Mouse (Mus musculus) large intestine, adult 2 months (tissue): ENCODE results near the gene Mmel1. TPM values are rescaled to one million over a fixed set of nuclear protein-coding genes. Genes with fewer than 3 reads are reported as not detected.

ENCODE experiments used
- DNase-seq: peaks from one replicate; pipeline ENCODE4 v3.0.0-alpha.2; 2012; ENCODE audit warnings: low read depth, low spot score
- WGBS: fragments of 180-500 bp; shearing (Covaris S2); methylation state at CpG from one replicate; pipeline ENCODE4 v1.1.7; 2018; 5-methylcytosine and 5-hydroxymethylcytosine counted together
- polyA plus RNA-seq: library from polyadenylated mRNA; depleted of rRNA; stranded (reverse); fragments of >200 nt; gene quantifications from 2 replicates; pipeline ENCODE4 v1.2.3, GENCODE M21; 2012; rRNA removed

Gene Mmel1
- polyA plus RNA-seq, 1 experiment: not detected

DNA sequence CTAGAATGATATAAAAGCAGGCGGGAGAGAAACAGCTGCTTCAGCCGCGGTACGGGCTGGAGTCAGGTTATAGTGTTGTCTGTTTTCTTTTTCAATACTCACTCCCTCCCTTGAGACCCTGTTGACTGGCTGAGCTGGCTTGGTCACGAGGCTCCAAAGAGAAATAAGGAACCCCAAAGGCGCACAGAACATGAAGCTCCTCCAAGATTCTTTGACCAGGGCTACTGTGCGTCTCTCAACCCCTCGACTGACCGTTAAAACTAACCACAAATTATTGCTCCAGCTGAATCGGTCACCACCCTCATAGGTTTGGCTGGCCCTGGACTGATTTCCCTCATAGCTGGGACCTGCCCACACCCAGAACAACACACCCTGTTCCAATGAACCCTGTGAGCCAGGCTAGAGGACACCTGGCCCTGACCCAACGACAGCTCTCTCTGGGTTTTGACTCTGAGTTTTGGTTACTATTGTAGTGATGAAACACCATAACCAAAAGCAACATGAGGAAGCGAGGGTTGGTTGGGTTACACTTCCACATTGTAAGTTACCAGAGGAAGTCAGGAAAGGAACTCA, 59.8 kb downstream of the Mmel1 start:
- DNase-seq: no peak
- 25% methylated on average over 12 of the region's 12 CpGs for WGBS

DNA sequence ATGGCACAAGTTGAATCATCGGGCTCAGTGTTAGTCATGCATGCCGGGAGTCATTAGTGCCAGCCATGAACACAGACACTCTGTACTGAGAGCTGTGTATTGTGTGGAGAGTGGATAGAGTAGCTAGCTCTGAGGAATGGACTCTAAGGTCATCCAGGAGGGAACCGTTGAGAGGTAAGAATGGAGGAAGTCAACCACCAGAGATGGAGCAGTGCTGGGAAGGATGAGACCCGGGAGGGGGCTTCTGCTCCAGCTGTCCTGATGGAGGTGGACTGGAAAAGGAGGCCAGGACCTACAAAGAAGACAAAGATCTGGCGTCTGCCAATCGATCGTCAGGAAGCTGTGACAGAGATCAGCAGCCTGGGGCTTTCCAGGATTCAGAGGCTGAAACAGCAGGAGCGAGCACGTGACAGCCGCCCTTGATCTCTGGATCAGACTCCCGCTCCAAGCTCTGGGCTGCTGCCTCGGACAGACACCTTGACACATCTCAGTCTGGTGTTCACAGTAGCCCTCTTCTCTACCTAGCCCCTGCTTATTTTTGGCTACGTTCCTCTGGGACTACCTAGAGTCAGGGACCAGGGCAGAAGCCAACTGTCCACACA, 64.0 kb downstream of the Mmel1 start:
- 63% methylated on average over 13 of the region's 13 CpGs for WGBS
- DNase-seq: no peak

- no peak for DNase-seq
- 93% methylated on average over 2 of the region's 2 CpGs for WGBS
Measured at GRCm38 (mm10) chr4:154934800-154935199, 65.4 kb downstream of the Mmel1 start.

GRCm38 (mm10) chr4:154935788-154936187, 66.4 kb downstream of the Mmel1 start:
- DNase-seq: no peak
- 92% methylated on average over 7 of the region's 7 CpGs for WGBS

- WGBS: 71% methylated on average over 8 of the region's 8 CpGs
- DNase-seq: no peak
Measured at GRCm38 (mm10) chr4:154936542-154937255, 67.3 kb downstream of the Mmel1 start.

- no peak for DNase-seq
- WGBS: 81% methylated on average over 1 of the region's 1 CpGs
Measured at GRCm38 (mm10) chr4:154937746-154938145, 68.4 kb downstream of the Mmel1 start.

DNA sequence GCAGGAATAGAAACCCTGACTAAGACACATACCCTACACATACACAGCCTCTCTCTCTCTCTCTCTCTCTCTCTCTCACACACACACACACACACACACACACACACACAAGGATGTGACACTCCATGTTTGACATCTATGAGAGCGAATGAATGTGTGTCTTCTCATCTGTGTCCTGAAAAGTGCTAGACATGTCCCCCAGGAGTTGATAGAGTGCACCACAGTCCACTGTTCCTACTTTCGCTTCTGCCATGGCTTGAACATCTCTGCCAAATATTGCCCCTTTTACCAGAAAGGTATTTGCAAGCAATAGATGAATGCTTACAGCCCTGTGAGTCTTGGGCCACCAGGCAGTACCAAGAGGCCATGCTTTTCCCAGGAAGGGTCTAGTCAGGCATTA, 70.8 kb downstream of the Mmel1 start:
- no peak for DNase-seq
- 81% methylated on average over 2 of the region's 2 CpGs for WGBS

- WGBS: 68% methylated on average over 5 of the region's 5 CpGs
Measured at GRCm38 (mm10) chr4:154941831-154942230, 72.4 kb downstream of the Mmel1 start.

DNA sequence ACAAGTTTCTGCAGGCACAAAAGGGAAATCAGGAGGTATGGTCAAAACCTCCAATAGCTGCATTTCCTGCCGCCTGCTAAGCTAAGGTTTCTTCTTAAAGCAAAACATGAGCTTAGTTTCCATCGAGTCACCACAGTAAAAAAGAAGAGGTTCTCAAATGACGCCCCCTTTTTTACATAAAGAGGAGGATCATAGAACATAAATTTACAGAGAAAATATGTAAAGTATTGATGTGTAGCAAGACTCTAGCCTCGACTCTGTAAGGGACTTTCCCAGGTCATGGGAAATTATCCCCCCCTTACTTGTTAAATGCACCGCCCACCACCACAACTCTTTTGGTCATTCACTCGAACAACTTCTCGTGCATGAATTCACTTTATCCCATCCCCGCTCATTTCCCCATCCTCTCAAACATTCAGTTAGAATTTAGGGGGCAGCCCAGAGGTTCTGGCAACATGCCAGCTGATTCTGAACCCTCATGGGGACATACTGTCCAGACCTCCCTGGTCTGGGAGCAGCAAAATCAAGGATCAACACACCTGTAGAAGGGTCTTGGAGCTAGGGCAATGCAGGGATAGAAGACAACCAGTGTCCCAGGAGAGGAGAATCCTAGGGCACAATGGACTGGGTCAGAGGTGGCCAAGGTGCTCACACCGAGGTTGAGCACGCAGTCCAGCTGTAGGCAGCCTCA, 73.4 kb downstream of the Mmel1 start:
- no peak for DNase-seq
- WGBS: 79% methylated on average over 10 of the region's 10 CpGs

More at GRCm38 (mm10) chr4:154941831-154942230, 72.4 kb downstream of the Mmel1 start:
- DNase-seq: no peak

DNA sequence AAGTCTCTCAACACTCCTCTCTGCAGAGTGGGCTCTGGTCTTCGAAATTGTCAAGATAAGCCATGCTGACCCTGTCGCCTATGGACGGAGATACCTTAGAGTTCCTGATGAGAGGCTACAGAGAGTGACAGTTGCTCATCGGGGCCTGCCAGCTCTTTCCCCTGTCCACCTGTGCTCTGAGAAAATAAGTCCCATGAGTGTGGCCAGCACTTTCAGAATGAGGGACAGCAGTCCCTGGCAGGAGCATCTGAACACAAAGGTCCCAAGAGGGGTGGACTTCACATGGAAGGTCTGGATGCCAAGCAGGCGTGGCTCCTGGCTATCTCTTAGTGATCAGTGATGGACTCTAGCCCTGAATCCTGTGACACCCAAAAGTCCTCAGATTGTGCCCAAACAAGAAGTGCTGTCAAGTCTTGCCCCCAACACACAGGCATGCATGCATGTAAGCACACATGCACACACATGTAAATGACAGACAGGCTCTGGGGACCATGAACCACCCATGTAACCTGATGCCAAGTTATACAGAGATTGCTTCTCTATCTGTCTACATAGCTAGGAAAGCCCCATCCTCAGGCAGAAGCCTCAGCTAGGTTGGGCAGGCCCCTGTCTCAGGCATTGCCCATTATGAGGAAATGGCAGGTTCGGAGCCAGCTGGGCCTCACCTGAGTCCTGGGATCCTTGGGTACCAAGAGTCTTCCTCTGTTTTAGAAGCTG, 74.1 kb downstream of the Mmel1 start:
- WGBS: 91% methylated on average over 6 of the region's 6 CpGs

GRCm38 (mm10) chr4:154944121-154944590, 74.8 kb downstream of the Mmel1 start:
- peak; percentile 74 for DNase-seq
- WGBS: 36% methylated on average over 2 of the region's 2 CpGs

More for the DNA sequence above, 74.1 kb downstream of the Mmel1 start:
- DNase-seq: no peak

Other genes starting within 250 kb of the Mmel1 start
- gene Prdm16, start 232.7 kb upstream of the Mmel1 start, polyA plus RNA-seq: 2.7 and 5.0 TPM in 2 replicates
- not detected in 2 replicates for gene Actrt2, start 201.7 kb upstream of the Mmel1 start, polyA plus RNA-seq
- 0.05 and 0.15 TPM in 2 replicates for gene Ttc34, start 32.1 kb upstream of the Mmel1 start, polyA plus RNA-seq
- 121 and 158 TPM in 2 replicates for gene Fam213b, start 29.6 kb downstream of the Mmel1 start, polyA plus RNA-seq
- gene Tnfrsf14, start 59.0 kb downstream of the Mmel1 start, polyA plus RNA-seq: 87.7 and 134 TPM in 2 replicates
- gene Hes5, start 91.3 kb downstream of the Mmel1 start, polyA plus RNA-seq: 0.64 and 0.69 TPM in 2 replicates
- gene Pank4, start 94.5 kb downstream of the Mmel1 start, polyA plus RNA-seq: 38.6 and 39.7 TPM in 2 replicates
- 28.5 and 45.9 TPM in 2 replicates for gene Plch2, start 187.2 kb downstream of the Mmel1 start, polyA plus RNA-seq
- 11.4 and 14.2 TPM in 2 replicates for gene Pex10, start 197.4 kb downstream of the Mmel1 start, polyA plus RNA-seq
- gene Rer1, start 216.8 kb downstream of the Mmel1 start, polyA plus RNA-seq: 116 and 137 TPM in 2 replicates
- 1.3 and 2.2 TPM in 2 replicates for gene Morn1, start 217.0 kb downstream of the Mmel1 start, polyA plus RNA-seq